Mouse (Mus musculus) stomach, embryonic 16.5 days (tissue): Measurements from ENCODE around the gene Esp16. TPM values are rescaled to one million over a fixed set of nuclear protein-coding genes. Genes with fewer than 3 reads are reported as not detected.
"Not testable (repeated sequence)": the region's sequence is repeated elsewhere in the genome, so short reads cannot be mapped to it uniquely, and the experiment has no call there.

ENCODE experiments used
- ATAC-seq: fragments of 200-750 bp; cut with Nextera tagmentation; 2 replicates; pipeline ENCODE4 v1.8.0; 2017; ENCODE audit warnings: moderate number of reproducible peaks, moderate TSS enrichment; ENCODE audit not compliant: insufficient read depth, low FRiP score
- H3K27ac ChIP-seq: fragments of 300-500 bp; sonication (generic); 2 replicates; pipeline ENCODE4 v1.5.1; 2014; ENCODE audit warnings: low read length
- H3K27me3 ChIP-seq: fragments of 300-500 bp; sonication (generic); 2 replicates; pipeline ENCODE4 v1.6.1; 2014; ENCODE audit warnings: low read length, control low read depth, mixed read lengths; ENCODE audit not compliant: control insufficient read depth, insufficient read depth
- H3K36me3 ChIP-seq: fragments of 300-500 bp; sonication (generic); 2 replicates; pipeline ENCODE4 v1.6.1; 2014; ENCODE audit warnings: low read length; ENCODE audit not compliant: control insufficient read depth, insufficient read depth
- H3K4me1 ChIP-seq: fragments of 300-500 bp; sonication (generic); 2 replicates; pipeline ENCODE4 v1.6.1; 2014; ENCODE audit warnings: low read length, control low read depth, mixed read lengths; ENCODE audit not compliant: control insufficient read depth, insufficient read depth
- H3K4me2 ChIP-seq: fragments of 300-500 bp; sonication (generic); 2 replicates; pipeline ENCODE4 v1.6.1; 2014; ENCODE audit warnings: low read depth, low read length, mixed read lengths
- H3K4me3 ChIP-seq: fragments of 300-500 bp; sonication (generic); replicated peaks from 2 replicates; pipeline ENCODE4 v1.5.1; 2014; ENCODE audit warnings: mild to moderate bottlenecking, low read length
- H3K9ac ChIP-seq: fragments of 300-500 bp; sonication (generic); 2 replicates; pipeline ENCODE4 v1.6.1; 2014; ENCODE audit warnings: low read length
- H3K9me3 ChIP-seq: fragments of 300-500 bp; sonication (generic); replicated peaks from 2 replicates; pipeline ENCODE4 v1.6.1; 2016; ENCODE audit warnings: low read length, control low read depth; ENCODE audit not compliant: control insufficient read depth
- WGBS: fragments of 180-500 bp; shearing (Covaris S2); extraction: QIAGEN DNeasy Blood & Tissue Kit; methylation state at CpG from one replicate; pipeline ENCODE4 v1.1.7; 2014; 5-methylcytosine and 5-hydroxymethylcytosine counted together
- polyA plus RNA-seq: library from polyadenylated mRNA; unstranded; fragments of >200 nt; fragmentation: Nextera tagmentation; extraction: Ambion mirVana; gene quantifications from 2 replicates; pipeline ENCODE4 v1.2.1, GENCODE M21; 2015

The Esp16 gene
- polyA plus RNA-seq = not detected in 2 replicates

DNA sequence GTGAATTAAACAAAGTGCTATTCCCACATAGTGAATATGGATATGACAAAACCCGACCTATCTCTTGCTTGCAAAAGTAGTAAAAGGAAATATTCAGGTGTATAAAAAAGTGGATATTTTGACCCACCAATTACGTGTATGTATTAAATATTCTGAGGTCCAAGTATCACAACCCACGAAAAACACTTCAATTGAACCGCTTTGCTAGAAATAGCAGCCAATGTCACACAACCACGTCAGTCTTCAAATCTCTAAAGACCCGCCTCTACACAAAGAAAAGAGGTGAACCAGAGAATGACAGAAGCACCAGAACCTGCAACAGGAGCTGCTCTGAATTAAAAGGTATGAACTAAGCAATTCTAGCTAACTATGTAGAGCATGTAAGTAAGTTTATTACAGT is at the start of gene Esp16:
TSS of gene Esp16 (plus strand) at position 301 of the 400 bp plus-strand sequence.
- H3K4me2 ChIP-seq, H3K27me3 ChIP-seq, H3K9ac ChIP-seq, ATAC-seq, H3K9me3 ChIP-seq, H3K36me3 ChIP-seq, H3K4me3 ChIP-seq, H3K4me1 ChIP-seq, H3K27ac ChIP-seq: not testable (repeated sequence)
- WGBS = 66% methylated on average over 6 of the region's 6 CpGs

DNA sequence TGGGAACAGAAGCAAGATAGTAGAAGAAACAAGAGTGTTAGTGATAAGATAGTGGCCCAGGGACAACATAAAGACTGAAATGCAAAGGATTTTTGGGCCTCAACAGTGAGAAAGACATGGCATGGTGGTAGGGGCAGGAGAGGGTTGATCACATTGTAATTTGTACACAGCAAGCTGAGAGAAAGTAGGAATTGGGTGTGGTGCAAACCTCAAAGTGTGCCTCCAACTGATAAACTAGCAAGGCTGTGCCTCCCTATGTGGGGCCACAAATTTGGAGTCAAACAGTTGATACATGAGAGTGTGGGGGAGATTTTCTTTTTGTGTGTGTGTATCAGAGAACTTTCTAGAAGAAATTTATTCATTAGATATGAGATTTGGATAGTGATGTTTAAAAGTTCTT is 37.9 kb upstream of the Esp16 start:
- not testable (repeated sequence) for ATAC-seq

More for the DNA sequence above, 37.9 kb upstream of the Esp16 start:
- H3K27ac ChIP-seq, H3K4me1 ChIP-seq, H3K9me3 ChIP-seq, H3K4me3 ChIP-seq, H3K27me3 ChIP-seq, H3K36me3 ChIP-seq, H3K4me2 ChIP-seq, H3K9ac ChIP-seq: not testable (repeated sequence)

Other genes with a start within 250 kb of the Esp16 start
- gene Esp18, start 129.8 kb upstream of the Esp16 start, polyA plus RNA-seq = not detected in 2 replicates
- gene Esp15, start 104.8 kb downstream of the Esp16 start, polyA plus RNA-seq = not detected in 2 replicates